ENCODE assay signal across 28 mouse cellular contexts in the genomic region with DNA sequence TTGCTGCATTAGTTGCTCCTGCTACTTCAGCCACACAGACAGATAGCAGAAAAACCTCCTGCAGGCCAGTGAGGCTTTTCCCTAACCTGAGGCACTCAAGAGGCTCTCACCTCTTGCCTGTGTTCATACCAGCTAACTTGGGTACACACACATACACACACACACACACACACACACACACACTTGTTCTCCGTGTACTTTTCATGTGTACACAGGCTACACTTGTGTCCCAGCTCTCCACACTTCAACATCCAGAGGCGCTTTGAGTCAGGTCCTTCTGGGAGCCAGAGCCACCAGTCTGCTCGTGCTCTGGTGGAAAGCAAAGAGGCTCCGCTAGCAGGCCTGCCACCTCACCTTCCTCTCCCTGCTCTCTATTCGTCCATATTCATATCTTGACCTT. TPM values are rescaled to one million over a fixed set of nuclear protein-coding genes. Genes with fewer than 3 reads are reported as not detected.
DNase-seq lines count a peak whose midpoint lies in the region; ATAC-seq and TF ChIP-seq lines count a peak whose summit lies in the region.
"Had no signal": no experiment of that assay in that cellular context is flagged by ENCODE, and none has a peak within 500 bp of the region (broad histone marks: within the 10 kb centered on the region; RNA-seq: fewer than 3 reads in every experiment).

No protein-coding gene starts in this region.

- WGBS in lung, embryonic 14.5 days: 55% methylated on average over 5 of the region's 5 CpGs
- WGBS in lung, embryonic 16.5 days: 57% methylated on average over 5 of the region's 5 CpGs
- 78% methylated on average over 5 of the region's 5 CpGs for WGBS in forebrain, embryonic 15.5 days

- no peaks in the 10 kb centered on the region for H3K36me3 ChIP-seq in lung, embryonic 14.5 days (ENCODE audit: insufficient read depth)
- H3K36me3 ChIP-seq in lung, embryonic 16.5 days (ENCODE audit: control insufficient read depth, insufficient read depth, low read length): no peaks in the 10 kb centered on the region
- no peaks in the 10 kb centered on the region for H3K36me3 ChIP-seq in forebrain, embryonic 15.5 days
- H3K36me3 ChIP-seq: forebrain, embryonic 10.5 days; heart, embryonic 12.5 days; heart, embryonic 15.5 days; hindbrain, embryonic 10.5 days had no signal

- TF ChIP-seq CTCF in lung, embryonic 14.5 days (IDR thresholded peaks at IDR 0.05; ENCODE audit: low read depth): no peak

- no peaks in the 10 kb centered on the region for H3K27me3 ChIP-seq in lung, embryonic 14.5 days (ENCODE audit: insufficient read depth, low read length)
- no peaks in the 10 kb centered on the region for H3K27me3 ChIP-seq in lung, embryonic 16.5 days (ENCODE audit: control insufficient read depth, insufficient read depth, low read depth, low read length)
- no peaks in the 10 kb centered on the region for H3K27me3 ChIP-seq in forebrain, embryonic 15.5 days
- H3K27me3 ChIP-seq: forebrain, embryonic 13.5 days had no signal

- no peaks in the 10 kb centered on the region for H3K9me3 ChIP-seq in lung, embryonic 14.5 days (ENCODE audit: low read depth, low read length)
- no peaks in the 10 kb centered on the region for H3K9me3 ChIP-seq in lung, embryonic 16.5 days (ENCODE audit: control insufficient read depth, low read length)
- no peaks in the 10 kb centered on the region for H3K9me3 ChIP-seq in forebrain, embryonic 15.5 days
- H3K9me3 ChIP-seq: forebrain, embryonic 10.5 days; forebrain, embryonic 13.5 days; heart, embryonic 12.5 days; heart, embryonic 15.5 days; hindbrain, embryonic 10.5 days had no signal

- no peak overlapping the region for H3K4me2 ChIP-seq in lung, embryonic 14.5 days
- no peak overlapping the region for H3K4me2 ChIP-seq in lung, embryonic 16.5 days (ENCODE audit: low read depth, low read length)
- no peak overlapping the region for H3K4me2 ChIP-seq in forebrain, embryonic 15.5 days (replicated peaks)
- H3K4me2 ChIP-seq: forebrain, embryonic 13.5 days; heart, embryonic 12.5 days; heart, embryonic 15.5 days; hindbrain, embryonic 14.5 days had no signal

- H3K27ac ChIP-seq in lung, embryonic 14.5 days (ENCODE audit: low read depth): peak overlapping the region; percentile 69; the same call in 1 of the 2 replicates
- peak overlapping the region; percentile 60 for H3K27ac ChIP-seq in lung, embryonic 16.5 days (ENCODE audit: low read length)
- no peak overlapping the region for H3K27ac ChIP-seq in forebrain, embryonic 15.5 days (replicated peaks)
- H3K27ac ChIP-seq: forebrain, embryonic 10.5 days; forebrain, embryonic 13.5 days; gastrocnemius, adult 2 months; heart, embryonic 15.5 days; hindbrain, embryonic 10.5 days; hindbrain, embryonic 14.5 days; hindbrain, postnatal 0 days had no signal

- H3K9ac ChIP-seq in lung, embryonic 14.5 days: no peak overlapping the region
- no peak overlapping the region for H3K9ac ChIP-seq in lung, embryonic 16.5 days (ENCODE audit: low read length)
- H3K9ac ChIP-seq in forebrain, embryonic 15.5 days (replicated peaks): no peak overlapping the region
- H3K9ac ChIP-seq: forebrain, embryonic 13.5 days; forebrain, postnatal 0 days; heart, embryonic 12.5 days; heart, embryonic 15.5 days; hindbrain, embryonic 14.5 days had no signal

- no peak overlapping the region for H3K4me3 ChIP-seq in lung, embryonic 14.5 days (ENCODE audit: low read depth, low read length)
- no peak overlapping the region for H3K4me3 ChIP-seq in lung, embryonic 16.5 days (ENCODE audit: low read length)
- H3K4me3 ChIP-seq in forebrain, embryonic 15.5 days: no peak overlapping the region
- H3K4me3 ChIP-seq: forebrain, embryonic 10.5 days; forebrain, embryonic 13.5 days; gastrocnemius, adult 2 months; heart, embryonic 12.5 days; heart, embryonic 15.5 days; hindbrain, embryonic 10.5 days had no signal

- peak; percentile 36 for DNase-seq in lung, embryonic 14.5 days
- DNase-seq in lung, postnatal 25 days (ENCODE audit: low spot score): peak; percentile 29
- no peak for DNase-seq in embryo, embryonic 9.5 days (ENCODE audit: extremely low spot score)
- no peak for DNase-seq in heart, adult 11 months
- DNase-seq: adrenal gland, adult 2 months; adrenal gland, postnatal 25 days; cerebellum, adult 11-12 months; cerebellum, adult 8-10 months; cerebellum, postnatal 10 days; cerebellum, postnatal 36 days; embryo, embryonic 11 days; forebrain, postnatal 0 days; gastrocnemius, adult 2 months; gastrocnemius, postnatal 14 days; heart, adult 18-20 months; heart, postnatal 10 days; heart, postnatal 36 days had no signal

- H3K4me1 ChIP-seq in lung, embryonic 14.5 days (ENCODE audit: insufficient read depth): no peaks in the 10 kb centered on the region
- peaks cover 15% of the 10 kb centered on the region; the same call in 1 of the 2 replicates for H3K4me1 ChIP-seq in lung, embryonic 16.5 days (replicated peaks; ENCODE audit: control insufficient read depth, insufficient read depth, low read length)
- H3K4me1 ChIP-seq in forebrain, embryonic 15.5 days: no peaks in the 10 kb centered on the region
- H3K4me1 ChIP-seq: forebrain, embryonic 13.5 days; heart, embryonic 12.5 days; heart, embryonic 15.5 days had no signal

- ATAC-seq in lung, embryonic 14.5 days (ENCODE audit: insufficient read depth): peak; percentile 71; the same call in 1 of the 2 replicates
- ATAC-seq in lung, embryonic 16.5 days (ENCODE audit: low read depth): peak; percentile 82
- no peak for ATAC-seq in forebrain, embryonic 15.5 days (replicated peaks)
- ATAC-seq: CD4-positive, CD25-positive, alpha-beta regulatory T cell, adult 4 months; forebrain, embryonic 13.5 days; forebrain, postnatal 0 days; hindbrain, postnatal 0 days had no signal

RNA-seq across cellular contexts. Expression of a gene that starts 24.0 kb away (rescaled TPM):
- polyA plus RNA-seq in lung, embryonic 14.5 days (2014; fragmentation: Nextera tagmentation; extraction: Ambion mirVana): 0.57 and 0.88 TPM in 2 replicates
- 0.41 and 0.53 TPM in 2 replicates for polyA plus RNA-seq in lung, embryonic 16.5 days (2015; fragmentation: Nextera tagmentation; extraction: Ambion mirVana)
- 8.7 and 9.8 TPM in 2 replicates for polyA plus RNA-seq in forebrain, embryonic 15.5 days (2015; fragmentation: Nextera tagmentation; extraction: Ambion mirVana)
- polyA plus RNA-seq: C2C12; CD4-positive, CD25-positive, alpha-beta regulatory T cell, adult 4 months had no signal

Comparison
In these comparisons a context has a peak if more than half of its experiments do, and no peak if none do; other contexts are left out.
1. DNase-seq: peak in lung, embryonic 14.5 days (single experiment) and lung, postnatal 25 days (single experiment); none in embryo, embryonic 9.5 days (single experiment) and heart, adult 11 months (single experiment).